ENCODE assay signal across 8 mouse cellular contexts in genomic region chr13:108044222-108044941, GRCm38 (mm10). TPM values are rescaled to one million over a fixed set of nuclear protein-coding genes. Genes with fewer than 3 reads are reported as not detected.
DNase-seq lines count a peak whose midpoint lies in the region; ATAC-seq and TF ChIP-seq lines count a peak whose summit lies in the region.

Gene Smim15, plus strand, starts transcription at chr13:108044446.

- H3K36me3 ChIP-seq in C2C12 (ENCODE audit: control insufficient read depth, insufficient read depth): no peaks in the 10 kb centered on the region
- peaks cover 17% of the 10 kb centered on the region for H3K36me3 ChIP-seq in kidney, embryonic 14.5 days (ENCODE audit: control insufficient read depth, insufficient read depth, low read length)
- peaks cover 9% of the 10 kb centered on the region; the same call in 1 of the 2 replicates for H3K36me3 ChIP-seq in limb, embryonic 14.5 days (ENCODE audit: control insufficient read depth, insufficient read depth, low read length)
- H3K36me3 ChIP-seq in midbrain, embryonic 16.5 days (ENCODE audit: control insufficient read depth, insufficient read depth, low read length): 0 out of 2 replicates have a peak, but pooled peaks cover 2% of the 10 kb centered on the region
- peaks cover 9% of the 10 kb centered on the region for H3K36me3 ChIP-seq in spleen, adult 2 months (ENCODE audit: control insufficient read depth, insufficient read depth, low read length)

- peak within 1 kb of the TSS; percentile 92 for H3ac ChIP-seq in C2C12 (ENCODE audit: control insufficient read depth, insufficient read length, low read depth)

- peak; percentile 97 for ATAC-seq in kidney, embryonic 14.5 days (ENCODE audit: low FRiP score, low TSS enrichment)
- ATAC-seq in limb, embryonic 14.5 days (ENCODE audit: low FRiP score, low read depth): peak; percentile 95
- peak; percentile 98 for ATAC-seq in midbrain, embryonic 16.5 days

- WGBS in kidney, embryonic 14.5 days: under 1% methylated on average over 63 of the region's 71 CpGs
- under 1% methylated on average over 52 of the region's 71 CpGs for WGBS in limb, embryonic 14.5 days
- under 1% methylated on average over 62 of the region's 71 CpGs for WGBS in midbrain, embryonic 16.5 days
- under 1% methylated on average over 71 of the region's 71 CpGs for WGBS in spleen, adult 2 months

- H3K9ac ChIP-seq in kidney, embryonic 14.5 days (ENCODE audit: low read depth, low read length): peak within 1 kb of the TSS; percentile 87
- peak within 1 kb of the TSS; percentile 83 for H3K9ac ChIP-seq in limb, embryonic 14.5 days (ENCODE audit: low read depth, low read length, severe bottlenecking)
- H3K9ac ChIP-seq in midbrain, embryonic 16.5 days (ENCODE audit: low read depth, low read length): peak within 1 kb of the TSS; percentile 86

- peaks cover 20% of the 10 kb centered on the region for H3K4me1 ChIP-seq in embryonic fibroblast, embryonic 13.5 days (ENCODE audit: control insufficient read depth, insufficient read depth, low read length)
- peaks cover 28% of the 10 kb centered on the region for H3K4me1 ChIP-seq in kidney, embryonic 14.5 days (ENCODE audit: control insufficient read depth, insufficient read depth, low read length)
- H3K4me1 ChIP-seq in limb, embryonic 14.5 days (ENCODE audit: control insufficient read depth, insufficient read depth, low read length): peaks cover 19% of the 10 kb centered on the region; the same call in 1 of the 2 replicates
- peaks cover 19% of the 10 kb centered on the region for H3K4me1 ChIP-seq in midbrain, embryonic 16.5 days (ENCODE audit: control insufficient read depth, insufficient read depth, low read length)
- peaks cover 4% of the 10 kb centered on the region; the same call in 1 of the 2 replicates for H3K4me1 ChIP-seq in spleen, adult 2 months (ENCODE audit: control insufficient read depth, insufficient read depth, insufficient read length)

- no peaks in the 10 kb centered on the region for H3K27me3 ChIP-seq in C2C12 (ENCODE audit: control insufficient read depth, insufficient read depth, insufficient read length)
- H3K27me3 ChIP-seq in kidney, embryonic 14.5 days (ENCODE audit: control insufficient read depth, insufficient read depth, low read length): no peaks in the 10 kb centered on the region
- no peaks in the 10 kb centered on the region for H3K27me3 ChIP-seq in limb, embryonic 14.5 days (ENCODE audit: control insufficient read depth, insufficient read depth, low read length)
- H3K27me3 ChIP-seq in midbrain, embryonic 16.5 days (ENCODE audit: control insufficient read depth, insufficient read depth, low read depth, low read length): no peaks in the 10 kb centered on the region
- H3K27me3 ChIP-seq in spleen, adult 2 months (ENCODE audit: control insufficient read depth, insufficient read depth, low read length): no peaks in the 10 kb centered on the region

- peaks cover 49% of the 10 kb centered on the region for H3K79me2 ChIP-seq in C2C12 (ENCODE audit: control insufficient read depth, insufficient read depth)

- peak; percentile 91 for DNase-seq in brain, adult 2 months (ENCODE audit: low read depth, low spot score)
- peak; percentile 89 to 91 for DNase-seq in heart, adult 9 months (ENCODE audit: low spot score in 2 of 2)
- DNase-seq in limb, embryonic 14.5 days (ENCODE audit: low spot score): peak; percentile 97
- DNase-seq in spleen, adult 2 months (ENCODE audit: low read depth in 1 of 2, low spot score in 2 of 2): peak; percentile 60 to 85

- H3K4me3 ChIP-seq in C2C12 (ENCODE audit: insufficient read depth, poor library complexity, severe bottlenecking): peak within 1 kb of the TSS; percentile 59
- H3K4me3 ChIP-seq in embryonic fibroblast, embryonic 13.5 days (ENCODE audit: insufficient read depth, low read length): peak within 1 kb of the TSS; percentile 93
- H3K4me3 ChIP-seq in kidney, embryonic 14.5 days (ENCODE audit: low read length): peak within 1 kb of the TSS; percentile 66
- H3K4me3 ChIP-seq in limb, embryonic 14.5 days (replicated peaks; ENCODE audit: low read length): peak within 1 kb of the TSS; percentile 74
- peak within 1 kb of the TSS; percentile 71 for H3K4me3 ChIP-seq in midbrain, embryonic 16.5 days (ENCODE audit: low read depth, low read length)
- peak within 1 kb of the TSS; percentile 88 for H3K4me3 ChIP-seq in spleen, adult 2 months (ENCODE audit: extremely low read depth, insufficient read depth, insufficient read length)

- H3K4me2 ChIP-seq in kidney, embryonic 14.5 days (replicated peaks; ENCODE audit: low read depth, low read length): peak within 1 kb of the TSS; percentile 61
- peak within 1 kb of the TSS; percentile 72 for H3K4me2 ChIP-seq in limb, embryonic 14.5 days (replicated peaks; ENCODE audit: low read depth, low read length, severe bottlenecking)
- peak within 1 kb of the TSS; percentile 78 for H3K4me2 ChIP-seq in midbrain, embryonic 16.5 days (ENCODE audit: low read length)

- H3K9me3 ChIP-seq in kidney, embryonic 14.5 days (ENCODE audit: control insufficient read depth, low read length): no peaks in the 10 kb centered on the region
- no peaks in the 10 kb centered on the region for H3K9me3 ChIP-seq in limb, embryonic 14.5 days (ENCODE audit: control insufficient read depth, low read length)
- no peaks in the 10 kb centered on the region for H3K9me3 ChIP-seq in midbrain, embryonic 16.5 days (replicated peaks; ENCODE audit: control insufficient read depth, low read length, poor library complexity, severe bottlenecking)

- peaks cover 13% of the 10 kb centered on the region for H3K79me3 ChIP-seq in C2C12 (ENCODE audit: low read depth)

- peak; percentile 92 for TF ChIP-seq POLR2A in embryonic fibroblast, embryonic 13.5 days (IDR thresholded peaks at IDR 0.05; ENCODE audit: low read depth, low read length)
- peak; percentile 70; the same call in 1 of the 2 replicates for TF ChIP-seq POLR2A in limb, embryonic 14.5 days (IDR thresholded peaks at IDR 0.05; ENCODE audit: borderline replicate concordance, extremely low read depth, insufficient read depth, insufficient read length)
- peak; percentile 23; the same call in 1 of the 2 replicates for TF ChIP-seq POLR2A in spleen, adult 2 months (IDR thresholded peaks at IDR 0.05; ENCODE audit: low read depth, low read length)

- peak within 1 kb of the TSS; percentile 93 for H3K27ac ChIP-seq in embryonic fibroblast, embryonic 13.5 days (ENCODE audit: insufficient read depth, low read length)
- H3K27ac ChIP-seq in kidney, embryonic 14.5 days (ENCODE audit: low read depth, low read length): peak within 1 kb of the TSS; percentile 96
- H3K27ac ChIP-seq in limb, embryonic 14.5 days (replicated peaks; ENCODE audit: low read depth, low read length): peak within 1 kb of the TSS; percentile 93
- H3K27ac ChIP-seq in midbrain, embryonic 16.5 days (ENCODE audit: low read length): peak within 1 kb of the TSS; percentile 89
- peak within 1 kb of the TSS; percentile 87 for H3K27ac ChIP-seq in spleen, adult 2 months (ENCODE audit: insufficient read depth, low read length)

- no peak for TF ChIP-seq CTCF in C2C12 (IDR thresholded peaks at IDR 0.05; ENCODE audit: control insufficient read depth, insufficient read depth, insufficient read length)
- no peak for TF ChIP-seq CTCF in embryonic fibroblast, embryonic 13.5 days (IDR thresholded peaks at IDR 0.05; ENCODE audit: borderline replicate concordance, insufficient read depth, low read length)
- TF ChIP-seq CTCF in spleen, adult 2 months (IDR thresholded peaks at IDR 0.05; ENCODE audit: extremely low read depth, insufficient read depth, insufficient read length, insufficient replicate concordance): no peak

TF ChIP-seq in C2C12, 6 proteins besides CTCF, POLR2A, EP300 and RAD21:
- no peak for TF ChIP-seq FOSL1 (IDR thresholded peaks at IDR 0.05; ENCODE audit: insufficient read depth, low read length, poor library complexity, severe bottlenecking)
- TF ChIP-seq USF1 (IDR thresholded peaks at IDR 0.05; ENCODE audit: low read depth): no peak
- TF ChIP-seq MAX (IDR thresholded peaks at IDR 0.05): no peak
- TF ChIP-seq MYOD1 (IDR thresholded peaks at IDR 0.05; ENCODE audit: control insufficient read depth, insufficient read length, low read depth): no peak
- no peak for TF ChIP-seq CEBPB (IDR thresholded peaks at IDR 0.05; ENCODE audit: low read depth)
- no peak for TF ChIP-seq MYOG (IDR thresholded peaks at IDR 0.05; ENCODE audit: control insufficient read depth, extremely low read depth, insufficient read length)

RNA-seq across cellular contexts. Expression of gene Smim15, which starts in this region (rescaled TPM):
- 17.6 TPM for polyA plus RNA-seq in C2C12 (2012; fragmentation: generic; extraction: Trizol)
- polyA plus RNA-seq in embryonic fibroblast, embryonic 13.5 days (2011; ENCODE audit: insufficient read length, low read depth, missing spikeins): 109 and 139 TPM in 2 replicates
- polyA plus RNA-seq in kidney, embryonic 14.5 days (2014; fragmentation: Nextera tagmentation; extraction: Ambion mirVana): 82.1 and 89.5 TPM in 2 replicates
- polyA plus RNA-seq in limb, embryonic 14.5 days (2012; rRNA removed): 32.5 and 48.1 TPM in 2 replicates
- polyA plus RNA-seq in limb, embryonic 14.5 days (2014; fragmentation: Nextera tagmentation; extraction: Ambion mirVana): 49.3 and 50.3 TPM in 2 replicates
- polyA plus RNA-seq in midbrain, embryonic 16.5 days (2015; fragmentation: Nextera tagmentation; extraction: Ambion mirVana): 32.3 and 32.5 TPM in 2 replicates
- polyA plus RNA-seq in spleen, adult 2 months (2012; rRNA removed): 3.8 and 4.3 TPM in 2 replicates

Comparison
In these comparisons a context has a peak if more than half of its experiments do, and no peak if none do; other contexts are left out.
1. Peak in every context shown above with its lines: DNase-seq, ATAC-seq, H3K4me3 ChIP-seq and H3K27ac ChIP-seq.
2. POLR2A ChIP-seq: peak in every context shown above with its lines; median percentile 92 in embryonic fibroblast, embryonic 13.5 days; 70 in limb, embryonic 14.5 days; 23 in spleen, adult 2 months.